Mouse (Mus musculus): ENCODE results near the gene Ephb4. TPM values are rescaled to one million over a fixed set of nuclear protein-coding genes. Genes with fewer than 3 reads are reported as not detected.

The Ephb4 gene
- polyA plus RNA-seq, 1 experiment from 2014 or later = 8.6 TPM

DNA sequence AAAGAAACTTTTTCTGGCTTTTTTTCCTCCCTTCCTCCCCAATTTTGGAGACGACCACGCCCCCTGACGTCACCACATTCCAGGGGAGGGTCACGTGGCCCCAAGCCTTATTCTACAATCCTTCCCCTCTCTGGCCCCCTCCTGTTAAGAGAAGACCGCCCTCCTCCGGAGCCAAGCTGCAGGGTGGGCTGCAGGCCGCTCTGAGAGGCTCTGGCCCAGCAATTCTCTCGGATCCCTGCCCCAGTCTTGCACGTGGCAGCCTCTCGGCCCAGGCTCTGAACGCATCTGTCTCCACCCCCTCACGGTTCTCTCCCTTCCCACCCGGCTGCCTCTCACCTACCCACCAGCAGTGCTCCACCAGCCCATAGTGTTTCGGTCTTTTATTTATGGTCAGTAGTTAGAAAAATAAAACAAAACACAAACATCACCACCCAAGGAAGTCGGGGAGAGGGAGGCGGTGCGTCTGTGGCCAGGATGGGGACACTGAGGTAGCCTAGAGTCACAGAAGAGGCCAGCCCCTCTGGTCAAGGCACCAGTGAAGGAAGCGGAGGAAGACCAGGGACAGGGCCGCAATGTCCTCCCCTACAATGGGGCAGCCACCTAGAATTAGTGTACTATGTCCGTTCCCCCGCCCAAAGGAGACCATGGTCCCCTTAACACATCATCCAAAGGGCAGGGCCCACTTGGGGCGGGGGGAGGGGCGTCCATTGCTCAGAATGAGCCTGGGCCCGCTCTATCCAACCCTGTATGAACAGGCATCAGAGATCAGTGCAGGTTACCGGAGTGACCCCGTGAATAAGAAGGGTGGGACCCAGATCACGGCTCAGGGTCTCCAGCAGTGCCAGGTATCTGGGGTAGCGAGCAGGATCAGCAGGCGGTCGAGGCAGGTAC is 35.5 kb upstream of the Ephb4 start, which contains the start of gene Trip6:
TSS of gene Trip6 (minus strand) at position 212 of the 891 bp plus-strand sequence.
- Histone ChIP-seq H3K9ac (peak within 1 kb of the TSS; percentile 72), H3K36me3 (ENCODE audit: poor library complexity, severe bottlenecking) (peaks cover 36% of the 10 kb centered on the region), H3K4me3 (peak within 1 kb of the TSS; percentile 49), H3K4me1 (peaks cover 38% of the 10 kb centered on the region), H3K27me3 (no peaks in the 10 kb centered on the region), H3K27ac (peak within 1 kb of the TSS; percentile 79), H3K9me3 (replicated peaks) (no peaks in the 10 kb centered on the region), H3K4me2 (peak within 1 kb of the TSS; percentile 72)
- 12% methylated on average over 30 of the region's 30 CpGs for WGBS
- peak; percentile 91 for ATAC-seq

DNA sequence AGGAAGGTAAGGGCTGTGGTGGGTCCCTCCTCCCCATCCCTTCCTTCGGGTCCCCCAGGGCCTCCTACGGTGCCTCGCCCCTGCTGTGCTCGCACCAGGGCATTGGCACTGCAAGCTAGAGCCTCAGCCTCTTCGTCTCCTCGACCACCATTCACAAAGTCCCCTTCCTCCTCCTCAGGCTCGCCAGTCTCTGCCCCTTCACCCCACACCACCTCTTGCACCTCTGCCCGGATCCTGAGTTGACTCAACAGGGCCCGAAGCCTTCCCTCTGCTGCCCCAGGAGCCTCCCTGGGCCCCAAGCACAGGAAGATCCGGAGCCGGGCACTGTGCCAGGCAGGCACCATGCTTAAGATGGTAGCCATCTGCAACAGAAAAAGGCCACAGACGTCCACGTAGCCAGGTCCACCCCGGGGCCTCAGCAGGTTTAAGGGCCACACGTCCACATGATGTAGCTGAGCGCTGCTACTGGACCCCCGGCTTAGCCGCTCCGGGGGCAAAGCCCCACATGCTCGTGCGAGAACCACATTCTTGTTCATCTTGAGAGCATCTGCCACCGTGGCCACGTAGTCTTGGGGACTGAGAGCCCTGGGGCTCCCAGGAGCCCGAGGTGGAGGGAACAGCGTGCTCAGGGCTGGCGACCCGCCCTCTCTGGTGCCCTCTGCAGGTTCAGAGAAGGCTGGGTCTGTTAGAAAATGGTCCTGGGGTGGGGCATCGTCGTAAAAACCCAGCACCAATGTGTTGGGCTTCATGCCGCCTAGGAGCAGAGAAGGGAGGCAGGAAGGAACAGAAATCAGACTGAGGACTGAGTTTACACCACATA is 34.6 kb upstream of the Ephb4 start:
- peaks cover 34% of the 10 kb centered on the region for H3K36me3 ChIP-seq (ENCODE audit: poor library complexity, severe bottlenecking)

DNA sequence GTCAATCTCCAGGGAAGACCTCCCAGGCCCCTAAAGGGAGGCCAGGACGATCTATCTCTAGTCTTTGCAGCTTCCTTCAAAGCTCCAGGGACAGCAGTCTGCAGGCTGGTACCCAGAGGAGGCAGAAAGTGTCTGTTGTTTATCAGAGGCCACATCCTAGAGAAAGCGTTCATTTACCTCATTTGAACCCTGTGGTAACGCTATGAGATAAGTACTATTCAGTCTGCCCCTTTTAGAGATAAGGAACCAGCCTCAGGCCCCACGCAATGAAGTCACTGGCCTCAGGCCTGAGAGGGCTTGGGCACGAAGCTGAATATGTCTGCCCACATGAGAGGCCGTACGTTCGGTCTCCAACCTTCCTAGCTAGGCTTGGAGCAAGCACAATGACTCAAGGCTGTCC is 32.5 kb upstream of the Ephb4 start:
- H3K27me3 ChIP-seq = no peaks in the 10 kb centered on the region
- ATAC-seq = no peak
- 90% methylated on average over 8 of the region's 8 CpGs for WGBS
- H3K4me2 ChIP-seq = no peak overlapping the region
- no peak overlapping the region for H3K27ac ChIP-seq
- H3K4me3 ChIP-seq = no peak overlapping the region
- H3K36me3 ChIP-seq (ENCODE audit: poor library complexity, severe bottlenecking) = peaks cover 50% of the 10 kb centered on the region
- peaks cover 34% of the 10 kb centered on the region for H3K4me1 ChIP-seq
- H3K9ac ChIP-seq = no peak overlapping the region
- no peaks in the 10 kb centered on the region for H3K9me3 ChIP-seq (replicated peaks)

More for the DNA sequence above, 34.6 kb upstream of the Ephb4 start:
- 35% methylated on average over 30 of the region's 30 CpGs for WGBS
- H3K4me1 ChIP-seq = peaks cover 38% of the 10 kb centered on the region
- H3K27me3 ChIP-seq = no peaks in the 10 kb centered on the region
- H3K27ac ChIP-seq = peak overlapping the region; percentile 79
- H3K9me3 ChIP-seq (replicated peaks) = no peaks in the 10 kb centered on the region
- peak overlapping the region; percentile 72 for H3K4me2 ChIP-seq
- H3K9ac ChIP-seq = peak overlapping the region; percentile 72
- H3K4me3 ChIP-seq = no peak overlapping the region
- ATAC-seq = 0 out of 2 replicates have a peak, but pooled peaks have one; percentile 9

DNA sequence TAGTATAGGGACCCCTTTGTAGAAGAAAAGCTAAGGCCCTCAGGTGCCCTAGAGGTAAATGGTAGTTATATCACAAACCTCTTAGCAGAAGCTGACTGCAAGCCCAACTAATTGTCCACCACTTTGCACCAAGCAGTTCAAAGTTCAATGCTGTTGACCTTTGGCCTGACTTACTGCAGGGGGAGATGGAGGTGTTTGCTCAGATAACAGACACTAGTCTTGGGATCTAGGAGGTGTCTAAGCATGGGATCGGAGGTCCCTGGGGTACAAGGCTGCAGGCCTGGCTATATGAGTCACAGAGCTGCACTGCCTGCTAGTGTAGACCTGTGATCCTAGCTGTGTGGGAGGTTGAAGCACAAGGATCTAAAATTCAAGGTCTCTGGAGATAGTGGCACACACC is 31.3 kb upstream of the Ephb4 start:
- H3K4me1 ChIP-seq = peaks cover 22% of the 10 kb centered on the region
- ATAC-seq = no peak
- H3K9ac ChIP-seq = no peak overlapping the region
- peaks cover 60% of the 10 kb centered on the region for H3K36me3 ChIP-seq (ENCODE audit: poor library complexity, severe bottlenecking)
- H3K9me3 ChIP-seq (replicated peaks) = no peaks in the 10 kb centered on the region
- no peaks in the 10 kb centered on the region for H3K27me3 ChIP-seq
- WGBS = 89% methylated on average over 1 of the region's 1 CpGs
- no peak overlapping the region for H3K4me2 ChIP-seq
- H3K4me3 ChIP-seq = no peak overlapping the region
- H3K27ac ChIP-seq = no peak overlapping the region

DNA sequence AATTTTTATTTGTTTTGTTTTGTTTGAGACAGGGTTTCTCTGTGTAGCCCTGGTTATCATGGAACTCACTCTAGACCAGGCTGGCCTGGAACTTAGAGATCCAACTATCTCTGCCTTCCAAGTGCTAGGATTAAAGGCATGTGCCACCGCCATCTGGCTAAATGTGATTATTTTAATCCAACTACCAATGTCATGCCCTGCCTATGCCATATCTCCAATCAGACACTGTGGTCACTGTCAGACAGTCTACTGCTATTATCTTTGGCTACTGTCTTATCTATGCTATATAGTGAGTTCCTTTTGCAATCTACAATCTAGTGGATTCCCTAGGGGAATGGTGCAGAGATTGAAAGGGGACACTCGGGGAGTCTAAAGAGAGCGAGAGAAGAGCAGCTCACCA is 28.9 kb upstream of the Ephb4 start:
- Histone ChIP-seq H3K27ac (no peak overlapping the region), H3K27me3 (no peaks in the 10 kb centered on the region), H3K9ac (no peak overlapping the region), H3K36me3 (ENCODE audit: poor library complexity, severe bottlenecking) (peaks cover 69% of the 10 kb centered on the region), H3K4me3 (no peak overlapping the region), H3K9me3 (replicated peaks) (no peaks in the 10 kb centered on the region), H3K4me1 (no peaks in the 10 kb centered on the region), H3K4me2 (no peak overlapping the region)
- over 99% methylated on average over 3 of the region's 3 CpGs for WGBS
- no peak for ATAC-seq

DNA sequence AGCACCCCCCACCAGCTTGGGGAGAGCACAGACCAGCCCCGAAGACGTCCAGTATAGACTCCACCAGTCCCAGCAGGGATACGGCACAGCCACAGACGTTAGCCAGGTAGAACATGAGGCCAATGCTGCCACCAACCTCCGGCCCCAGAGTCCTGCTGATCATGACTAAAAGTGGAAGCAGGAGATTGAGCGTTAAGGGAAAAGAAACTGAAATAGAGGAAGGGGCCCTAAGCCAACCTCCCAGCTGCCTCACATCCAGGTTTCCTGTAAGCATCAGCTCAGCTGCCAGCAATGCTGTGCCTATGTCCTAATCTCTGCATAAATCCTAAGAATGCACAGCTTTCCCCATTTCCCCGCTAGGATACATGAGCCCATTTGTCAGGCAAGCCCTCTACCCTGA is 19.0 kb upstream of the Ephb4 start:
- Histone ChIP-seq H3K9ac (no peak overlapping the region), H3K9me3 (replicated peaks) (no peaks in the 10 kb centered on the region), H3K4me2 (no peak overlapping the region), H3K27me3 (no peaks in the 10 kb centered on the region), H3K4me1 (peaks cover 13% of the 10 kb centered on the region), H3K27ac (no peak overlapping the region), H3K36me3 (ENCODE audit: poor library complexity, severe bottlenecking) (peaks cover 16% of the 10 kb centered on the region), H3K4me3 (no peak overlapping the region)
- 94% methylated on average over 7 of the region's 7 CpGs for WGBS
- ATAC-seq = no peak

DNA sequence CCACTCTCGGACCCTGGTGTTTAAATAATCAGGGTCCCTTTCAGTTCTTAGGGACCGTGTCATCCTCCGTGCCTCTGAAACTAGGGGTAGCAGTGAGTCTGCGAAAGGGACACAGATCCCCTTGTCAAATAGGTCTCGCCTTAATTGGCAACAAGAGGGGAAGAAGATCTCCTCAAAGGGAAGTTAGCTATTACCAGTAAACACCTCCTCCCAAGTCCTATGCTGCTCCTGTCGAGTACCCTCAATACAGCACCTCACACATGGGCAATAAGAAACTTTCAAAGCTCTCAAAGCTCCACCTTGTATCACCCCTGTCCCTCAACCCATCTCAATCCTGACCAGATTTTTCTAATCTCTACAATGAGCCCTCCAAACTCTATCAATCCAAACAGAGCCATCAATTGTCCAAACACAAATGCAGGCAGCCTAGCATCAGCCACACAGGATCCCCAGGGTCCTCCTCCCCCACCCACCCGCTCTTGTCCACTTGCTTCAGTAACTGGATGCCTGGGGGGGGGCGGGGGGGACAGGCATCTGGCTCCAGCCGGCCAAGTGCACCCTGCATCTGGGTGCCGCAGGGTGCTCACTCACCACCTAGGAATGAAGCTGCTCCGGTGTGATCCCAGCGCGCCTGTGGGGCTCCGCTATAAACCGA is 16.9 kb upstream of the Ephb4 start:
- ATAC-seq = no peak; the same call in none of the 2 replicates
- Histone ChIP-seq H3K9ac (peak overlapping the region; percentile 78), H3K9me3 (replicated peaks) (no peaks in the 10 kb centered on the region), H3K27me3 (no peaks in the 10 kb centered on the region), H3K4me1 (peaks cover 13% of the 10 kb centered on the region), H3K4me2 (peak overlapping the region; percentile 94), H3K36me3 (ENCODE audit: poor library complexity, severe bottlenecking) (peaks cover 4% of the 10 kb centered on the region; the same call in 1 of the 2 replicates), H3K27ac (peak overlapping the region; percentile 48), H3K4me3 (peak overlapping the region; percentile 62)
- 16% methylated on average over 15 of the region's 15 CpGs for WGBS

DNA sequence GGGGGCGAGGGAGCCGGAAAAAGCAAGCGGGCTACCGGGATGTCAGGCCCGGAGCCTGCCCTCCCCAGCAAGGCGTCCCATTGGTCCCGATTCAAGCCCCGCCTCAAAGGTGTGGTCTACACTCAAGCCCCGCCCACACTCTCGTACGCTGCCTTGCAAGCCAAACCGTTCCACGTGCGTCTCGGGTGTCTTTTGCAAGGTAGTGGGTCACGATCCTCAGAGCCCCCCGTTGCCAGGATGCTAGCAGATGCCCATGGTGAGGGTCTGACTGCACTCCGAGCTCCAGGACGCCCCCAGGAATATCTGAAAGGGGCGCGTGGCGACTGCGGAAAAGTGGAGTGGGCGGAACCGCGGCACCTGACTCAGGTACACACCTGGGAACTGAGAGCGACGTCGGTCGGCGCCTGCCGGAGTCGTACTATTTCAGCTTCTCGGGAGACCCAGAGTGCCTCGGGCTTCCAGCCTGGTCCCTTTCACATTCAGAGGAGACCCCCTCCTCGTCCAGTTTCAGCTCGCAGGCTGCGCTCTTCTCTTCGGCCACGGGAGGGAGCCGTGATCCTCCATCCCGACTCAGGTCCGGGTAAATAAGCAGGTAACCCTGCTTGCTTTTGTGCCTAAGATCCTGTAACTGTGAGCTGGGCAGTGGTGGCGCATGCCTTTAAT is 16.3 kb upstream of the Ephb4 start, which contains the start of gene Slc12a9:
TSS of gene Slc12a9 (minus strand) at position 86 of the 663 bp plus-strand sequence.
- no peaks in the 10 kb centered on the region for H3K27me3 ChIP-seq
- no peaks in the 10 kb centered on the region for H3K9me3 ChIP-seq (replicated peaks)
- H3K4me2 ChIP-seq = peak within 1 kb of the TSS; percentile 94
- peak within 1 kb of the TSS; percentile 62 for H3K4me3 ChIP-seq
- peak; percentile 92 for ATAC-seq
- under 1% methylated on average over 44 of the region's 44 CpGs for WGBS
- peak within 1 kb of the TSS; percentile 78 for H3K9ac ChIP-seq
- peak within 1 kb of the TSS; percentile 48 for H3K27ac ChIP-seq
- 0 out of 2 replicates have a peak, but pooled peaks cover 3% of the 10 kb centered on the region for H3K36me3 ChIP-seq (ENCODE audit: poor library complexity, severe bottlenecking)
- H3K4me1 ChIP-seq = peaks cover 14% of the 10 kb centered on the region

DNA sequence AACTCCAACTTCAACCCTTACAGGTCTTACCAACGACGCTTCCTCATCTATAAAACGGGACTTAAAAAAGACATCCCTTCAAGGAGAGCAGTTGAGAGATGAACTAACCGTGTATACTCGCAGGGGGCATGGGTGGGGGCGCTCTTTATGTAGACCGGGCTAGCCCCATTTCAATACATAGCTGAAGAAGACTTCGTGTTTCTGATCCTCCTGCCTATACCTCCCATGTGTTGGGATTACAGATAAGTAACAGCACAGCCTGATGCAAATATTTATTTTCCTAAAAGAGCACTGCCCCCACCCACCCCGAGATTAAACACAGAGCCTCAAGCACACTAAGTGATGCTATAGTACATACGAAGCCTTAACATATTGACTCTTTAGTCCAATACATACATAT is 15.6 kb upstream of the Ephb4 start:
- no peaks in the 10 kb centered on the region for H3K9me3 ChIP-seq (replicated peaks)
- no peak overlapping the region for H3K27ac ChIP-seq
- ATAC-seq = no peak
- H3K4me3 ChIP-seq = no peak overlapping the region
- 62% methylated on average over 10 of the region's 10 CpGs for WGBS
- H3K4me2 ChIP-seq = peak overlapping the region; percentile 94
- H3K4me1 ChIP-seq = peaks cover 21% of the 10 kb centered on the region
- no peak overlapping the region for H3K9ac ChIP-seq
- 0 out of 2 replicates have a peak, but pooled peaks cover 3% of the 10 kb centered on the region for H3K36me3 ChIP-seq (ENCODE audit: poor library complexity, severe bottlenecking)
- H3K27me3 ChIP-seq = no peaks in the 10 kb centered on the region

DNA sequence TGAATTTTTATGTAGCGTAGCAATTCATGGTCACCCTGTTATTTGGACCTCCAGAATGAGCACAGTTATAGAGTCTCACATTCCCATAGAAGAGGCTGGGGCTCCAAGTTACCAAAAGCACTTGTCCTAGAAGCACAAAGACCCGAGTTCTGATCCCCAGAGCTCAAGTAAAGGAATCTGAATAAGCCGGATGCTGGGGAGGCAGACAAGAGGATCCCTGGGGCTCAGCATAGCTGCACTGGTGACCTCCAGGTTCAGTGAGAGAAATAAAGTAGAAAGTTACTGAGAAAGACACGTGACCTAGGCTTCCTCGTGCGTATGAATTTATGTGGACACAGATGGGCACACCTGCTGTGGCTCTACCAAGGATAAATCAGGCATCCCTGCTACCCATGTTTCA is 14.8 kb upstream of the Ephb4 start:
- no peak overlapping the region for H3K4me3 ChIP-seq
- no peaks in the 10 kb centered on the region for H3K27me3 ChIP-seq
- H3K4me2 ChIP-seq = no peak overlapping the region
- H3K9me3 ChIP-seq (replicated peaks) = no peaks in the 10 kb centered on the region
- no peak overlapping the region for H3K9ac ChIP-seq
- ATAC-seq = no peak
- WGBS = 68% methylated on average over 6 of the region's 6 CpGs
- peaks cover 28% of the 10 kb centered on the region for H3K4me1 ChIP-seq
- H3K36me3 ChIP-seq (ENCODE audit: poor library complexity, severe bottlenecking) = 0 out of 2 replicates have a peak, but pooled peaks cover 3% of the 10 kb centered on the region
- no peak overlapping the region for H3K27ac ChIP-seq

DNA sequence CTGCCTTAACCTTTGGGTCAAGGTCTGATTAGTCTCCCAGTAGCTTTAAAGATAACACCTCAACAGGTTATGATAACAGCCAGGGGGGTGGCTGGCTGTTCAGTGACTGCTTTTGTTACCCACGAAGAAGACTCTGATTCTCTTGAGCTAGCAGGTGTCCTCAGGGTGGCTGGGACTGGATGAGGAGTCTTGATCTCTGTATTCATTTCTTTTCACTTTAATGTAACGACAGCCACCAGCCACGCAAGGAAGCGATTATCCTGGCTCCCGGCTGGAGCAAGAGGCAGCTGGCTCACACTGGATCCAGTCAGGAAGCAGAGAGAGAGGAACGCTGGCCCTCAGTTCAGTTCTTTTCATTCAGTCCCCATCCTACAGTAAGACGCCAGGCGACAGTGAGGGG is 12.7 kb upstream of the Ephb4 start:
- H3K4me1 ChIP-seq = peaks cover 24% of the 10 kb centered on the region
- H3K27ac ChIP-seq = no peak overlapping the region
- H3K9ac ChIP-seq = no peak overlapping the region
- no peak overlapping the region for H3K4me3 ChIP-seq
- ATAC-seq = no peak
- WGBS = 58% methylated on average over 8 of the region's 8 CpGs
- no peaks in the 10 kb centered on the region for H3K9me3 ChIP-seq (replicated peaks)
- no peaks in the 10 kb centered on the region for H3K36me3 ChIP-seq (ENCODE audit: poor library complexity, severe bottlenecking)
- no peaks in the 10 kb centered on the region for H3K27me3 ChIP-seq
- H3K4me2 ChIP-seq = no peak overlapping the region

Measured in forebrain, embryonic 13.5 days (tissue).